Mouse (Mus musculus) stomach, embryonic 16.5 days (tissue): ENCODE measurements around the gene Nectin1. TPM values are rescaled to one million over a fixed set of nuclear protein-coding genes. Genes with fewer than 3 reads are reported as not detected.

ENCODE experiments used
- ATAC-seq: fragments of 200-750 bp; cut with Nextera tagmentation; 2 replicates; pipeline ENCODE4 v1.8.0; 2017; ENCODE audit warnings: moderate number of reproducible peaks, moderate TSS enrichment; ENCODE audit not compliant: insufficient read depth, low FRiP score
- H3K27ac ChIP-seq: fragments of 300-500 bp; sonication (generic); 2 replicates; pipeline ENCODE4 v1.5.1; 2014; ENCODE audit warnings: low read length
- H3K27me3 ChIP-seq: fragments of 300-500 bp; sonication (generic); 2 replicates; pipeline ENCODE4 v1.6.1; 2014; ENCODE audit warnings: low read length, control low read depth, mixed read lengths; ENCODE audit not compliant: control insufficient read depth, insufficient read depth
- H3K36me3 ChIP-seq: fragments of 300-500 bp; sonication (generic); 2 replicates; pipeline ENCODE4 v1.6.1; 2014; ENCODE audit warnings: low read length; ENCODE audit not compliant: control insufficient read depth, insufficient read depth
- H3K4me1 ChIP-seq: fragments of 300-500 bp; sonication (generic); 2 replicates; pipeline ENCODE4 v1.6.1; 2014; ENCODE audit warnings: low read length, control low read depth, mixed read lengths; ENCODE audit not compliant: control insufficient read depth, insufficient read depth
- H3K4me2 ChIP-seq: fragments of 300-500 bp; sonication (generic); 2 replicates; pipeline ENCODE4 v1.6.1; 2014; ENCODE audit warnings: low read depth, low read length, mixed read lengths
- H3K4me3 ChIP-seq: fragments of 300-500 bp; sonication (generic); replicated peaks from 2 replicates; pipeline ENCODE4 v1.5.1; 2014; ENCODE audit warnings: mild to moderate bottlenecking, low read length
- H3K9ac ChIP-seq: fragments of 300-500 bp; sonication (generic); 2 replicates; pipeline ENCODE4 v1.6.1; 2014; ENCODE audit warnings: low read length
- H3K9me3 ChIP-seq: fragments of 300-500 bp; sonication (generic); replicated peaks from 2 replicates; pipeline ENCODE4 v1.6.1; 2016; ENCODE audit warnings: low read length, control low read depth; ENCODE audit not compliant: control insufficient read depth
- WGBS: fragments of 180-500 bp; shearing (Covaris S2); extraction: QIAGEN DNeasy Blood & Tissue Kit; methylation state at CpG from one replicate; pipeline ENCODE4 v1.1.7; 2014; 5-methylcytosine and 5-hydroxymethylcytosine counted together
- polyA plus RNA-seq: library from polyadenylated mRNA; unstranded; fragments of >200 nt; fragmentation: Nextera tagmentation; extraction: Ambion mirVana; gene quantifications from 2 replicates; pipeline ENCODE4 v1.2.1, GENCODE M21; 2015

The Nectin1 gene
- polyA plus RNA-seq, 1 experiment from 2014 or later = 8.9 TPM

- no peak for ATAC-seq
- 68% methylated on average over 4 of the region's 4 CpGs for WGBS
Observed at GRCm38 (mm10) chr9:43719407-43719839, 24.4 kb upstream of the Nectin1 start.

GRCm38 (mm10) chr9:43720046-43720445 lies 23.7 kb upstream of the Nectin1 start:
- H3K4me3 ChIP-seq = no peak overlapping the region
- no peaks in the 10 kb centered on the region for H3K9me3 ChIP-seq
- ATAC-seq = peak; percentile 50; the same call in 1 of the 2 replicates
- 35% methylated on average over 1 of the region's 1 CpGs for WGBS
- no peaks in the 10 kb centered on the region for H3K4me1 ChIP-seq
- H3K9ac ChIP-seq = no peak overlapping the region
- H3K27ac ChIP-seq = peak overlapping the region; percentile 58
- no peaks in the 10 kb centered on the region for H3K27me3 ChIP-seq
- H3K4me2 ChIP-seq = no peak overlapping the region
- H3K36me3 ChIP-seq = no peaks in the 10 kb centered on the region

More at GRCm38 (mm10) chr9:43719407-43719839, 24.4 kb upstream of the Nectin1 start:
- Histone ChIP-seq H3K4me2 (no peak overlapping the region), H3K36me3 (no peaks in the 10 kb centered on the region), H3K9me3 (no peaks in the 10 kb centered on the region), H3K27me3 (no peaks in the 10 kb centered on the region), H3K9ac (no peak overlapping the region), H3K4me3 (no peak overlapping the region), H3K4me1 (no peaks in the 10 kb centered on the region), H3K27ac (peak overlapping the region; percentile 58)

GRCm38 (mm10) chr9:43724093-43724492 lies 19.7 kb upstream of the Nectin1 start:
- 19% methylated on average over 4 of the region's 4 CpGs for WGBS
- Histone ChIP-seq H3K4me1 (no peaks in the 10 kb centered on the region), H3K36me3 (no peaks in the 10 kb centered on the region), H3K27ac (no peak overlapping the region), H3K4me3 (no peak overlapping the region), H3K9me3 (no peaks in the 10 kb centered on the region), H3K4me2 (no peak overlapping the region), H3K9ac (no peak overlapping the region), H3K27me3 (no peaks in the 10 kb centered on the region)
- ATAC-seq = no peak

GRCm38 (mm10) chr9:43729450-43730266 lies 14.1 kb upstream of the Nectin1 start:
- no peaks in the 10 kb centered on the region for H3K27me3 ChIP-seq
- no peak overlapping the region for H3K27ac ChIP-seq
- 0 out of 2 replicates have a peak overlapping the region, but pooled peaks have one; percentile 4 for H3K4me2 ChIP-seq
- no peak overlapping the region for H3K4me3 ChIP-seq
- peak; percentile 91 for ATAC-seq
- no peaks in the 10 kb centered on the region for H3K36me3 ChIP-seq
- peak overlapping the region; percentile 26; the same call in 1 of the 2 replicates for H3K9ac ChIP-seq
- H3K9me3 ChIP-seq = no peaks in the 10 kb centered on the region
- WGBS = 12% methylated on average over 10 of the region's 10 CpGs
- H3K4me1 ChIP-seq = peaks cover 14% of the 10 kb centered on the region; the same call in 1 of the 2 replicates

- H3K9me3 ChIP-seq = no peaks in the 10 kb centered on the region
- H3K4me2 ChIP-seq = no peak overlapping the region
- H3K27ac ChIP-seq = no peak overlapping the region
- peaks cover 14% of the 10 kb centered on the region; the same call in 1 of the 2 replicates for H3K4me1 ChIP-seq
- no peak for ATAC-seq
- no peak overlapping the region for H3K9ac ChIP-seq
- H3K36me3 ChIP-seq = no peaks in the 10 kb centered on the region
- 18% methylated on average over 22 of the region's 22 CpGs for WGBS
- H3K27me3 ChIP-seq = no peaks in the 10 kb centered on the region
- no peak overlapping the region for H3K4me3 ChIP-seq
Observed at GRCm38 (mm10) chr9:43730284-43731027, 13.3 kb upstream of the Nectin1 start.

GRCm38 (mm10) chr9:43731880-43732279 lies 11.9 kb upstream of the Nectin1 start:
- no peaks in the 10 kb centered on the region for H3K27me3 ChIP-seq
- no peak overlapping the region for H3K4me3 ChIP-seq
- no peak for ATAC-seq
- H3K36me3 ChIP-seq = no peaks in the 10 kb centered on the region
- WGBS = 43% methylated on average over 6 of the region's 6 CpGs
- no peaks in the 10 kb centered on the region for H3K9me3 ChIP-seq
- H3K4me2 ChIP-seq = no peak overlapping the region
- H3K9ac ChIP-seq = no peak overlapping the region
- H3K27ac ChIP-seq = no peak overlapping the region
- peaks cover 14% of the 10 kb centered on the region; the same call in 1 of the 2 replicates for H3K4me1 ChIP-seq

GRCm38 (mm10) chr9:43732671-43733070 lies 11.1 kb upstream of the Nectin1 start:
- ATAC-seq = no peak
- Histone ChIP-seq H3K27me3 (no peaks in the 10 kb centered on the region), H3K9ac (no peak overlapping the region), H3K27ac (no peak overlapping the region), H3K4me3 (no peak overlapping the region), H3K36me3 (no peaks in the 10 kb centered on the region), H3K4me1 (peaks cover 17% of the 10 kb centered on the region), H3K4me2 (no peak overlapping the region), H3K9me3 (no peaks in the 10 kb centered on the region)
- WGBS = 46% methylated on average over 8 of the region's 8 CpGs

GRCm38 (mm10) chr9:43734952-43735351 lies 8.8 kb upstream of the Nectin1 start:
- no peak overlapping the region for H3K4me2 ChIP-seq
- ATAC-seq = no peak
- H3K9ac ChIP-seq = no peak overlapping the region
- H3K27me3 ChIP-seq = no peaks in the 10 kb centered on the region
- H3K9me3 ChIP-seq = no peaks in the 10 kb centered on the region
- H3K4me3 ChIP-seq = no peak overlapping the region
- H3K36me3 ChIP-seq = no peaks in the 10 kb centered on the region
- H3K4me1 ChIP-seq = peaks cover 15% of the 10 kb centered on the region
- no peak overlapping the region for H3K27ac ChIP-seq
